ENCODE assay signal across 20 mouse cellular contexts in genomic region chr3:132897390-132897789, GRCm38 (mm10). TPM values are rescaled to one million over a fixed set of nuclear protein-coding genes. Genes with fewer than 3 reads are reported as not detected.
"Had no signal": no experiment of that assay in that cellular context is flagged by ENCODE, and none has a peak within 500 bp of the region (broad histone marks: within the 10 kb centered on the region; RNA-seq: fewer than 3 reads in every experiment).

No protein-coding gene starts in this region.

- ATAC-seq: midbrain, embryonic 13.5 days; midbrain, embryonic 16.5 days had no signal

- H3K4me1 ChIP-seq: midbrain, embryonic 10.5 days; midbrain, embryonic 13.5 days; neural tube, embryonic 12.5 days; neural tube, embryonic 15.5 days had no signal

- H3K9me3 ChIP-seq: midbrain, embryonic 10.5 days; midbrain, embryonic 13.5 days; neural tube, embryonic 12.5 days; neural tube, embryonic 15.5 days had no signal

- H3K27me3 ChIP-seq: midbrain, embryonic 13.5 days; neural tube, embryonic 12.5 days; neural tube, embryonic 15.5 days had no signal

- H3K27ac ChIP-seq: midbrain, embryonic 10.5 days; midbrain, embryonic 13.5 days; neural tube, embryonic 12.5 days; neural tube, embryonic 15.5 days had no signal

- H3K36me3 ChIP-seq: midbrain, embryonic 10.5 days; midbrain, embryonic 13.5 days; neural tube, embryonic 12.5 days; neural tube, embryonic 15.5 days had no signal

- H3K4me2 ChIP-seq: lung, embryonic 14.5 days; midbrain, embryonic 13.5 days; neural tube, embryonic 12.5 days; neural tube, embryonic 15.5 days had no signal

- H3K4me3 ChIP-seq: midbrain, embryonic 10.5 days; midbrain, embryonic 13.5 days; myocyte; neural tube, embryonic 12.5 days; neural tube, embryonic 15.5 days had no signal

- H3K9ac ChIP-seq: lung, embryonic 14.5 days; midbrain, embryonic 13.5 days; neural tube, embryonic 12.5 days; neural tube, embryonic 15.5 days had no signal

- DNase-seq: lung, adult 18-20 months; lung, embryonic 14.5 days; lung, postnatal 10 days; lung, postnatal 4 days; retina, postnatal 1 day; right cerebral cortex, adult 18-20 months; right cerebral cortex, postnatal 25 days; right cerebral cortex, postnatal 4 days; spleen, adult 18-20 months; thymus, adult 18-20 months; thymus, postnatal 14 days; thymus, postnatal 36 days had no signal

RNA-seq across cellular contexts. Expression of gene Npnt, which starts 52.7 kb away (rescaled TPM):
- total RNA-seq: megakaryocyte, adult 5-6 weeks; megakaryocyte-erythroid progenitor cell, adult 5-6 weeks had no signal
